Mouse (Mus musculus) olfactory bulb, adult 2 months (tissue): Measurements from ENCODE around the gene Ust. TPM values are rescaled to one million over a fixed set of nuclear protein-coding genes. Genes with fewer than 3 reads are reported as not detected.

ENCODE experiments used
- H3K27ac ChIP-seq: fragments of 200-500 bp; 2 replicates; pipeline ENCODE4 v1.5.1; 2012; ENCODE audit warnings: low read depth, low read length; ENCODE audit not compliant: insufficient read depth
- H3K4me1 ChIP-seq: fragments of 200-500 bp; 2 replicates; pipeline ENCODE4 v1.6.1; 2012; ENCODE audit warnings: low read length; ENCODE audit not compliant: control insufficient read depth, insufficient read depth
- H3K4me3 ChIP-seq: fragments of 200-500 bp; 2 replicates; pipeline ENCODE4 v1.5.1; 2012; ENCODE audit warnings: mild to moderate bottlenecking, low read depth, low read length, moderate library complexity; ENCODE audit not compliant: insufficient read depth
- CTCF ChIP-seq: fragments of 200-500 bp; IDR thresholded peaks from 2 replicates; pipeline ENCODE4 v1.5.1; 2012; ENCODE audit warnings: low read depth, mild to moderate bottlenecking, low read length, moderate library complexity; ENCODE audit not compliant: insufficient read depth
- POLR2A ChIP-seq: fragments of 200-500 bp; IDR thresholded peaks from 2 replicates; pipeline ENCODE4 v1.6.1; 2012; ENCODE audit warnings: mild to moderate bottlenecking, low read depth, low read length, moderate library complexity; ENCODE audit not compliant: insufficient read depth
- WGBS: fragments of 180-500 bp; shearing (Covaris S2); methylation state at CpG from one replicate; pipeline ENCODE4 v1.1.7; 2018; 5-methylcytosine and 5-hydroxymethylcytosine counted together
- polyA plus RNA-seq: library from polyadenylated mRNA; stranded (reverse); fragments of >200 nt; gene quantifications from 2 replicates; pipeline ENCODE4 v1.2.4, GENCODE M21; 2012; ENCODE audit warnings: low replicate concordance; ENCODE audit not compliant: missing spikeins, insufficient read depth, insufficient read length

Ust gene
- polyA plus RNA-seq, 1 experiment = not detected

GRCm38 (mm10) chr10:8195730-8196129, 322.9 kb downstream of the Ust start:
- TF ChIP-seq POLR2A (no peak), CTCF (no peak)
- WGBS = 60% methylated on average over 6 of the region's 6 CpGs
- peaks cover 2% of the 10 kb centered on the region; the same call in 1 of the 2 replicates for H3K4me1 ChIP-seq
- H3K27ac ChIP-seq = no peak overlapping the region
- H3K4me3 ChIP-seq = no peak overlapping the region

- H3K4me3 ChIP-seq = no peak overlapping the region
- TF ChIP-seq POLR2A (no peak), CTCF (no peak)
- H3K4me1 ChIP-seq = peaks cover 3% of the 10 kb centered on the region
- H3K27ac ChIP-seq = no peak overlapping the region
- WGBS = 89% methylated on average over 5 of the region's 5 CpGs
These were observed 329.2 kb downstream of the Ust start for GRCm38 (mm10) chr10:8189331-8189981.

- WGBS = 90% methylated on average over 4 of the region's 4 CpGs
- no peak overlapping the region for H3K27ac ChIP-seq
These were observed 333.0 kb downstream of the Ust start for GRCm38 (mm10) chr10:8185586-8185985.

DNA sequence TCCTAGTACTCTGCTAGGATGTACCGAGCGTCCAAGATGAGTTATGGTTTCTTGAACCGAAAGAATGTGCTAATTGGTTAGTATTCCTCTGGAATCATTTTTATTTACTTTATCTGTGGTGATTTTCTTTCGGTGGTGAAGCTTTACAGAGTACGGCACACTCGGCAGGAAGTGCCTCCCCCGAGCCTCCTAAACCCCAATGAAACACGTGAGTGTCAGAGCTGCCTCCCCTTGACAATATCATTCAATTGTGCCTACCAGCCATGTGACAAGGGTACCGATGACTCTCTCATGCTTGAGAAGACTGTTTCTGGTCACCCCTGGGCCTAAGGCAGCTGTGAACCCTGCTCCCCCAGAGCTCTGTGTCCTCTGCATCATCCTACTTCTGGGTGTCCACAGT, 333.9 kb downstream of the Ust start:
- no peak overlapping the region for H3K4me3 ChIP-seq
- TF ChIP-seq CTCF (no peak), POLR2A (no peak)
- 85% methylated on average over 9 of the region's 9 CpGs for WGBS
- no peak overlapping the region for H3K27ac ChIP-seq
- peaks cover 3% of the 10 kb centered on the region for H3K4me1 ChIP-seq

More at GRCm38 (mm10) chr10:8185586-8185985, 333.0 kb downstream of the Ust start:
- no peak for TF ChIP-seq CTCF
- TF ChIP-seq POLR2A = no peak
- peaks cover 3% of the 10 kb centered on the region for H3K4me1 ChIP-seq
- no peak overlapping the region for H3K4me3 ChIP-seq

- 94% methylated on average over 7 of the region's 7 CpGs for WGBS
- no peak overlapping the region for H3K27ac ChIP-seq
These were observed 335.5 kb downstream of the Ust start for GRCm38 (mm10) chr10:8183171-8183570.

DNA sequence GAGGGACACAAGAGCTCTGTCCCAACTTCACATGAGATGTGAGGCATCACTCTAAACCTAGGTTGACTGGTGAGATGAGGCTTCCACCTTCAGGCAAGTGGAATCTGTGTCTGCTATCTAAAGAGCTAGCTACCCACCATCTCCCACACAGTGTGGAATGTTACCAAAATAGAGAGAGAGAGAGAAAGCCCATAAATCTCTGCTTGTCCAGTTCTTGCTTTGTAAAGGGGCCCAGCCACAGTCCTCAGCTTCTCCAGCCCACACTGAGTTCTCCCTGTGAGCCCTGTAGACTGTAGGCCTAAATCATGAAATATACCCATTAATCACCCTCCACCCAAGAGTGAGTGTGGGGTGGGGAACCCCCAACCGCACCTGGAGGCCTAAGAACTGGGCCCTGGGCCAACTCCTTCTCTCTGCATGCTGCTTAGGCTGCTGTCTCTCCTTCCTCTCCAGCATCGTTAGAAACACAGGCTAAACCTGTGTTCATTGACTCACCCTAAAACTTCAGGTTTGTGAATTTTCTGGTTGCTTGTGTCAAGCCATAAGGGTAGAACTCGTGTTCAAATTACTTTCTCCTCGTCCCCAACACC, 336.9 kb downstream of the Ust start:
- 71% methylated on average over 4 of the region's 4 CpGs for WGBS
- no peaks in the 10 kb centered on the region for H3K4me1 ChIP-seq
- no peak overlapping the region for H3K27ac ChIP-seq
- TF ChIP-seq POLR2A (no peak), CTCF (no peak)
- H3K4me3 ChIP-seq = no peak overlapping the region

More at GRCm38 (mm10) chr10:8183171-8183570, 335.5 kb downstream of the Ust start:
- peaks cover 2% of the 10 kb centered on the region for H3K4me1 ChIP-seq
- H3K4me3 ChIP-seq = no peak overlapping the region
- TF ChIP-seq CTCF (no peak), POLR2A (no peak)

DNA sequence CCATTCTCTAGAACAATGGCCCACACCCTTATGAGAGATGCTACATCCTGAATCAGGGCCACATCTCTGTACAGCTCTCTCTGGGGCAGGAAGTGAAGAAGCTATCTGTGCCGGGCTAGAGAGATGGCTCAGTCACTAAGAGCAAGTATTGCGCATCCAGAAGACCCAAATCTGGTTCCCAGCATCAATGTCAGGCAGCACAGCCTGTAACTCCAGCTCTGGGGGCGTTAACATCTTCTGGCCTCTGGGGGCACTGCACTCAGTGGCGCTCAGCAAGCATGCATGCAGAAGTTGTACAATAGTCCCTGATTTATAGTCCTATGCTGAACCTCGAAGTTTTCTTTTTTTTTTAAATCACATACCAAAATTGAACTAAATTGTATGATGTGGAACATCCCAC, 341.0 kb downstream of the Ust start:
- WGBS = 87% methylated on average over 5 of the region's 5 CpGs

DNA sequence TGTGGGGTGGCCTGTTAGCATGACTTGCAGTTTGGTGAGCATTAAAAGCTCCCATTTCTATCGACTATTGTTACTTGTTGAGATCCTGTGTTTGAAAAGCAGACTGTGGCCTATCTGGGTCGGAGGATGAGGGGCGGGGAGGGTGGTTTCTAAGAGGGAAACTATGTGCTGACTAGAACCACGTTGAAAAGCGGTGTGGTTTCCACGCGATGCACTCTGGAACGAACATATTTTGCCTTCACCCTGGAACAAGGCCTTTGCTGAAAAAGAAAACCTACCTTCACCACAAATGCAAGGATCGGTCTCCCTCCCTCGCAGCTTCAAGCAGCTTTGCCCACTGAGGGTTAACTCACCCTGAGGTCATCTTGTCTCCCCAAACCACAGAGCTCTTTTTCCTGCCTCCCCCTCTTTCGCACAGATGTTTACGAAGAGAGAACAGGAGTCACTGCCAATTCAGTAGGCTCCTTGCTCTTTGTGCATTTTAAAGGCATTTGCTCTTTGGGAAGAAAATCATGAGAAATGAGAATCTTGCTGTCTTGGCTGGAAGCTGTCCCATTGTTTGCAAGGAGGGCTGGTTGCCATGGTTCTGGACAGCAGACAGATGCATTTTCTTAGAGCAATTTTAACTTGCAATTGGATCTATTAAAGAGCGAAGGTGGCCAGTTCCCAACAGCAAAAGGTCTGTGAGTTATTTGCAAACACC, 342.1 kb downstream of the Ust start:
- H3K4me3 ChIP-seq = no peak overlapping the region
- 24% methylated on average over 13 of the region's 13 CpGs for WGBS
- TF ChIP-seq POLR2A (no peak), CTCF (no peak)
- H3K4me1 ChIP-seq = peaks cover 10% of the 10 kb centered on the region
- H3K27ac ChIP-seq = peak overlapping the region; percentile 18

More for the DNA sequence above, 341.0 kb downstream of the Ust start:
- peaks cover 10% of the 10 kb centered on the region for H3K4me1 ChIP-seq
- H3K4me3 ChIP-seq = no peak overlapping the region
- TF ChIP-seq POLR2A (no peak), CTCF (no peak)
- H3K27ac ChIP-seq = no peak overlapping the region

DNA sequence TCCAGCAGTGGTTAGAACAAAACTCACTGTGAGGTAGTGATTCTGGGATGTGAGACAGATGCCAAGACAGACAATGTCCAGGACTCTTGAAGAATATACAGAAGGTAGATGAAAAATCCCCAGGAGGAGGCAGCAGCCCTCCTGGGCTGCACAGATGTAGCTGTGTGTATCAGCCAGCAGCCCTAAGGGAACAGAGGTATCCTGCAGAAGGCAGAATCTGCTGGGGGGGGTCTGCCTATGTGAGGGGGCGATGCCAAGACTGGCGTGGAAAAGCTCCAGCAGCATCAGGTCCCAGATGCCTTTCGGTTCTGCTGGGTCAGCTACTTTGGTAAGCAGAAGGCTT, 342.6 kb downstream of the Ust start:
- Histone ChIP-seq H3K4me1 (peaks cover 10% of the 10 kb centered on the region), H3K27ac (peak overlapping the region; percentile 18; the same call in 1 of the 2 replicates), H3K4me3 (no peak overlapping the region)
- TF ChIP-seq POLR2A (no peak), CTCF (no peak)
- 42% methylated on average over 3 of the region's 3 CpGs for WGBS
